Mouse (Mus musculus) liver, embryonic 13.5 days (tissue): ENCODE results near the gene Angptl1. TPM values are rescaled to one million over a fixed set of nuclear protein-coding genes. Genes with fewer than 3 reads are reported as not detected.

Experiments
- ATAC-seq: fragments of 200-750 bp; cut with Nextera tagmentation; 2 replicates; pipeline ENCODE4 v1.8.0; 2017; ENCODE audit warnings: low read depth, mild to moderate bottlenecking, moderate number of reproducible peaks, moderate library complexity
- DNase-seq: peaks from one replicate; pipeline ENCODE4 v3.0.0; 2022
- H3K27ac ChIP-seq: fragments of 300-500 bp; sonication (generic); 2 replicates; pipeline ENCODE4 v1.5.1; 2015; ENCODE audit warnings: moderate library complexity, mild to moderate bottlenecking, inconsistent platforms
- H3K27me3 ChIP-seq: fragments of 300-500 bp; sonication (generic); 2 replicates; pipeline ENCODE4 v1.6.1; 2015; ENCODE audit warnings: mild to moderate bottlenecking, inconsistent platforms
- H3K36me3 ChIP-seq: fragments of 300-500 bp; sonication (generic); 2 replicates; pipeline ENCODE4 v1.6.1; 2015; ENCODE audit warnings: mild to moderate bottlenecking, inconsistent platforms
- H3K4me1 ChIP-seq: fragments of 300-500 bp; sonication (generic); replicated peaks from 2 replicates; pipeline ENCODE4 v1.6.1; 2015; ENCODE audit warnings: inconsistent platforms
- H3K4me2 ChIP-seq: fragments of 300-500 bp; sonication (generic); 2 replicates; pipeline ENCODE4 v1.6.1; 2015; ENCODE audit warnings: inconsistent platforms, mild to moderate bottlenecking, moderate library complexity
- H3K4me3 ChIP-seq: fragments of 300-500 bp; sonication (generic); replicated peaks from 2 replicates; pipeline ENCODE4 v1.5.1; 2015; ENCODE audit warnings: mild to moderate bottlenecking, inconsistent platforms
- H3K9ac ChIP-seq: fragments of 300-500 bp; sonication (generic); 2 replicates; pipeline ENCODE4 v1.6.1; 2015; ENCODE audit warnings: mild to moderate bottlenecking, inconsistent platforms
- H3K9me3 ChIP-seq: fragments of 300-500 bp; sonication (generic); replicated peaks from 2 replicates; pipeline ENCODE4 v1.6.1; 2016; ENCODE audit warnings: inconsistent platforms
- WGBS: fragments of 180-500 bp; shearing (Covaris S2); methylation state at CpG from one replicate; pipeline ENCODE4 v1.1.7; 2015; ENCODE audit not compliant: insufficient replicate concordance; 5-methylcytosine and 5-hydroxymethylcytosine counted together
- polyA plus RNA-seq: library from polyadenylated mRNA; unstranded; fragments of >200 nt; fragmentation: Nextera tagmentation; extraction: Ambion mirVana; gene quantifications from 2 replicates; pipeline ENCODE4 v1.2.1, GENCODE M21; 2015

The Angptl1 gene
- polyA plus RNA-seq, 1 experiment from 2014 or later: 0.48 TPM

DNA sequence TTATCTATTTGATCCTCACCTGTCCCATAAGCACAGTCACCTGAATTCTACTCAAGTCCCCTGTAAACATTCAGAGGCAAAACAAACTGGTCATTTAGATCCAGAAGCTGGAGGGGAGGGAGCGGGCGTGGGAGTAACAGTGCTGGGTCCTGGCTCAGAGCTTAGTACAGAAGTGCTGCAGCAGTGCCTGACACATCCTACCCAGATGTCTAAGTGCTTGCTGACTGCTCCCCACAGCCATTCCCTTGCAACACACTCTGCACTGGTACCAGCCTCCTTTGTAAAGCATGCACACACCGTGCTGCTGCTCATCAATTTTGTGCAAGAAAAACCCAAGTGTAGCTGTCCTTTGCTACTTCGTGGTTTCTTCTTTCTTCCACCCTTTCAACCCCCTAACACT is 8.7 kb downstream of the Angptl1 start:
- ATAC-seq (no peak), DNase-seq (no peak)
- 55% methylated on average over 4 of the region's 4 CpGs for WGBS
- no peak overlapping the region for H3K4me3 ChIP-seq
- no peaks in the 10 kb centered on the region for H3K27me3 ChIP-seq
- peaks cover 4% of the 10 kb centered on the region; the same call in 1 of the 2 replicates for H3K36me3 ChIP-seq
- no peak overlapping the region for H3K27ac ChIP-seq
- no peak overlapping the region for H3K9ac ChIP-seq
- H3K9me3 ChIP-seq: no peaks in the 10 kb centered on the region
- H3K4me1 ChIP-seq: peaks cover 3% of the 10 kb centered on the region
- H3K4me2 ChIP-seq: no peak overlapping the region

DNA sequence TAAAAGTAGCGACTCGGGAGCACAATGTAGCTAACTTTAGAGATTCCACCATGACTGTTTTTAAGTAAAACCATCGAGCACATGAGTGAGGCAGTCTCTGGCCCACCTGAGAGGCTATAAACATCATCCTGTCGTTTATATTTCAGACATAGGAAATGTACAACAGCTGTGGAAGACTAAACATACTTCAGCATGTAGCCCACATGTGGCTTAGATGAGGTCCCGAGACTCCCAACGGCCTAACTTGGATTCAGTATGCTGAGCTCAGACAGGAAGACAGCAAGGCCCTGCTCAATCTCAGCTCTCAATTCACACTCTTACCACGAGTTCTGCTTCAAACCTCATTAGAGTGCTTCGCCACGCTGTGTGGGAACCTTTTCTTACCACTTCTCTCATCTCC is 14.0 kb downstream of the Angptl1 start:
- 66% methylated on average over 9 of the region's 9 CpGs for WGBS
- H3K4me1 ChIP-seq: no peaks in the 10 kb centered on the region; the same call in 1 of the 2 replicates
- no peak overlapping the region for H3K9ac ChIP-seq
- ATAC-seq (no peak), DNase-seq (no peak)
- peaks cover 6% of the 10 kb centered on the region; the same call in 1 of the 2 replicates for H3K36me3 ChIP-seq
- no peak overlapping the region for H3K4me3 ChIP-seq
- no peak overlapping the region for H3K27ac ChIP-seq
- no peaks in the 10 kb centered on the region for H3K27me3 ChIP-seq
- no peak overlapping the region for H3K4me2 ChIP-seq
- H3K9me3 ChIP-seq: no peaks in the 10 kb centered on the region

DNA sequence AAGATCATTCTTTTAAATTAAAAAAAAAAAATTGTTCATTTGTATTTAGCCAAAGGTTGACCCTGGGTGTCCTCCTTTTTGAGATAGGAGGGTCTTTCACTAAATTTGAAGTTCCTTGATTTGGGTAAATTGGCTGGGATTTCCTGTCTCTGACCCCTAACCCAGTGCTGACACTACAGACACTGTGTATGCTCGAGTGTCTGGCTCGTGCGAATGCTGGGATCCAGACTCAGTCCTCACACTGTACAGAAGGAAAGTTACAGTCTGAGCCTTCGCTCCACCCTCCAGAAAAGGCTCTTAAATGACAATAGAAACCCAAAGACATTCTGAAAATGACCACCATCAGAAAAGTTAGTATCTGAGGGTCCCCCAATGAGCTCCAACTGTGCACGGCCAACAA is 14.5 kb downstream of the Angptl1 start:
- WGBS: 78% methylated on average over 5 of the region's 5 CpGs
- Histone ChIP-seq H3K4me1 (no peaks in the 10 kb centered on the region; the same call in 1 of the 2 replicates), H3K4me3 (no peak overlapping the region), H3K9ac (no peak overlapping the region), H3K27me3 (no peaks in the 10 kb centered on the region), H3K4me2 (no peak overlapping the region), H3K36me3 (peaks cover 6% of the 10 kb centered on the region; the same call in 1 of the 2 replicates), H3K9me3 (no peaks in the 10 kb centered on the region), H3K27ac (no peak overlapping the region)
- ATAC-seq: no peak
- DNase-seq: no peak

DNA sequence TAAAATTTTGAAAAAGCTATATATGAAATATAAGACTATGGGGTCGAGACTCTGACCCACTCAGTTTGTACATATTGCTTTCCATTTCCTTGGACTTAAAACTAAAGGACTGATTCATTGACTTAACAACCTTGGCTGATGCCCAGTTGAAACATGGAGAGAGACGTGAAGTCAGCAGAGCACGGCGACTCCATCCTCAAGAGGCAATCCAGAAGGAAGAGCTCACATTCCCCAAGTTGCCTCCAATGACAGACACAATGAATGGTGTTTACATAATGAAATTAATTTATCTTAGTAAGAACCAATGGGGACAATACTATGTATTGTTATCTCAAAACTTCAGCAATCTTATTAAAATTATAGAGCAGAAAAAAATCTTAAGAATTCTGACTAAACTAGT is 16.2 kb downstream of the Angptl1 start:
- peaks cover 6% of the 10 kb centered on the region; the same call in 1 of the 2 replicates for H3K36me3 ChIP-seq
- peaks cover 4% of the 10 kb centered on the region for H3K4me1 ChIP-seq
- no peak for DNase-seq
- no peak for ATAC-seq
- no peak overlapping the region for H3K9ac ChIP-seq
- H3K9me3 ChIP-seq: no peaks in the 10 kb centered on the region
- 77% methylated on average over 4 of the region's 4 CpGs for WGBS
- no peak overlapping the region for H3K4me2 ChIP-seq
- no peak overlapping the region for H3K4me3 ChIP-seq
- H3K27ac ChIP-seq: no peak overlapping the region
- H3K27me3 ChIP-seq: no peaks in the 10 kb centered on the region

DNA sequence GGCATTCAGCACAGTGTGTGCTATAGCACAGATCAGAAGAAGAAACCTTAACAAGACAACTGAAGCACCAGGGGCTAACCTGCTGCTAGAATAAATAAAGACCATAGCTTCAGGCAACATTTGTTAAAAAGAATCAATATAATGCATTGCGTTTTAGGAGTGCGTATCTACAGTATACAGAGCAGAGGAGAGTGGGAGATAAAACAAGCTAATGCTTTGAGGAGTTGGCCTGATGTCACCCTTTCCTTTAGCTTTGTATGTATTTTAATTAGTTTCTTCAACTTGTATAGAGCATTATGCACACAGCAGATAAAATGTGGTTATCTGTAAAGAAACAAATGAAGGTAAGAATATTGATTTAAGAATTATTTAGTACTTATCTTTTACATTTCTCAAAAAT is 18.3 kb downstream of the Angptl1 start:
- Histone ChIP-seq H3K36me3 (0 out of 2 replicates have a peak, but pooled peaks cover 2% of the 10 kb centered on the region), H3K27me3 (no peaks in the 10 kb centered on the region), H3K9me3 (no peaks in the 10 kb centered on the region), H3K9ac (no peak overlapping the region), H3K27ac (no peak overlapping the region), H3K4me2 (no peak overlapping the region), H3K4me3 (no peak overlapping the region), H3K4me1 (peaks cover 7% of the 10 kb centered on the region)
- DNase-seq: no peak
- 60% methylated on average over 2 of the region's 2 CpGs for WGBS
- ATAC-seq: no peak

DNA sequence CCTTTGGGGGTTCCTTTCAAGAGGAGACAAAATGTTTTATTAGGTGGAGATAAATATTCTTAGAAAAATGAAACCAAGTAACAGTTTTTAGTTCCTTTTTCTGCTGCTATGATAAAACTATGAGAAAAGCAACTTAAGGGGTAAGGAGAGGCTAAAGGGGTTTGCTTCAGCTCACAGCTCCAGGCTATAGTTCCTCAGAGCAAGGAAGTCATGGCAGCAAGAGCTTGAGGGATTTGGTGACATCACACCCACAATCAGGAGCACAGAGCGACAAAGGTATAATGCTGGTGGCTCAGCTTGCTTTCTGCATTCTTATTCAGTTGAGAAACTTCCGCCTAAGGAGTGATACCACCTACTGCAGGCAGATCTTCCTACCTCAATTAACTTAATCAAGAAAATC is 20.8 kb downstream of the Angptl1 start:
- Histone ChIP-seq H3K36me3 (0 out of 2 replicates have a peak, but pooled peaks cover 2% of the 10 kb centered on the region), H3K4me1 (peaks cover 9% of the 10 kb centered on the region), H3K4me3 (no peak overlapping the region), H3K9me3 (no peaks in the 10 kb centered on the region), H3K27ac (no peak overlapping the region), H3K9ac (no peak overlapping the region), H3K27me3 (no peaks in the 10 kb centered on the region), H3K4me2 (no peak overlapping the region)
- WGBS: 72% methylated on average over 2 of the region's 2 CpGs
- DNase-seq (no peak), ATAC-seq (no peak)

DNA sequence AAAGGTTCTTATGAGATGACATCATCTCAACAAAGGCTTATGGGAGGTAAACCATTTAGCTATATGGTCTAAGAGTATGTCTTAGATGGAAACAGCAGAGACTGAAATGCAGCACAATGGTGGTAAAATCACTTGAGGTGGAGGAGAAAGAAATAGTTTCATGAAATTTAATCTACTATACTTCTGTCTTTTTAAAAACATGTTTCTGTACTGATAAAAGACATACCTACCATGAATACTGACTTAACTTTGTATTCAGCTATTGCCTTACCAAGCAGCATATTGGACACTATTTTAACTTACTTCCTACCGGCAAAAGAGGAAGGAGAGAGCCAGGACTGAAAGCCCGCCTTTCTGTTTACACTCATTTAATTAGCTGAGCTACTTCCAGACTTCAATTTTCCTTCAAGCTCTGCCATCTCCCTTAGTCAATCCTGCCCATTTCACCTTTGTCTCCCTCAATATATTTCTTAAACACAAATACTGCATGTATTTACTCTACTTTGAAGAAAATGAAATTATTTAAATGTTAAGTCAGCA is 21.4 kb downstream of the Angptl1 start:
- no peak overlapping the region for H3K27ac ChIP-seq
- no peaks in the 10 kb centered on the region for H3K9me3 ChIP-seq
- peaks cover 9% of the 10 kb centered on the region for H3K4me1 ChIP-seq
- ATAC-seq (no peak), DNase-seq (no peak)
- no peak overlapping the region for H3K4me2 ChIP-seq
- H3K4me3 ChIP-seq: no peak overlapping the region
- H3K36me3 ChIP-seq: no peaks in the 10 kb centered on the region
- H3K9ac ChIP-seq: no peak overlapping the region
- WGBS: 51% methylated on average over 2 of the region's 2 CpGs
- no peaks in the 10 kb centered on the region for H3K27me3 ChIP-seq

DNA sequence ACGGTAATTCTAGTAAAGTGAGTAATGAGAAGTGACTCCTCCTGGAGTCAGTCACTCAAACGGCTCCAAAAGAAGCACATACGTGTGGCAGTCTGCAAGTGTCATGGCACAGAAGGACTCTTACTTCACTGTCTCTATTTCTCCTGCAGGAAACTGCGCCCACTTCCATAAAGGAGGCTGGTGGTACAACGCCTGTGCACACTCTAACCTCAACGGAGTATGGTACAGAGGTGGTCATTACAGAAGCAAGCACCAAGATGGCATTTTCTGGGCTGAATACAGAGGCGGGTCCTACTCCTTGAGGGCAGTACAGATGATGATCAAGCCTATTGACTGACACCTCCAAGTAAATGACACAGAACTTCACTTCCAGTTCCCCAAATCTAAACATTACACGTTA is 21.9 kb downstream of the Angptl1 start:
- no peaks in the 10 kb centered on the region for H3K9me3 ChIP-seq
- H3K9ac ChIP-seq: no peak overlapping the region
- ATAC-seq (no peak), DNase-seq (no peak)
- no peak overlapping the region for H3K27ac ChIP-seq
- peaks cover 9% of the 10 kb centered on the region for H3K4me1 ChIP-seq
- H3K36me3 ChIP-seq: no peaks in the 10 kb centered on the region
- H3K27me3 ChIP-seq: no peaks in the 10 kb centered on the region
- H3K4me3 ChIP-seq: no peak overlapping the region
- H3K4me2 ChIP-seq: no peak overlapping the region
- 58% methylated on average over 8 of the region's 8 CpGs for WGBS

DNA sequence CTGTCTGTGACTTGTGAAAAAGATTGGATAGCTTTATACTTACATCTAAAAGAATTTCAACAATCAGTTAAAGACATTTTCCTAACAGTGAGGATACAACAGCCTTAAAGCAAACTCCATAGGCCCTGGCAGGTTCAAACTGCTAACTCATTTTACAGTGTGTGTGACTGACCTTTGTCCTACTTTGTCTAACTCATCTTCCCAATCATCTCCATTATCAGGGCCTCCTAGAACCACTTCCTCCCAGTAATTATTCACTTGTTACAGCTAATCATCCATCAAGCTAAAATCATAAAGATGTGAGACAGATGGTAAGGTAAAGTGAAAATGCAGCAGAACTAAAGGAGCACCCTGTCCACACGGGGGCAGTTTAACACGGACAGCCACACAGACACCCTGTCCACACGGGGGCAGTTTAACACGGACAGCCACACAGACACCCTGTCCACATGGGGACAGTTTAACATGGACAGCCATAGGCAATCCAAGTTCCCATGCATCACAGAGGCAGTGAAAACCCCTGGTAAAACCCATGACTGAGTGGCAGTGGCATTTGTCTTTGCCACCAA is 23.2 kb downstream of the Angptl1 start:
- no peaks in the 10 kb centered on the region for H3K27me3 ChIP-seq

DNA sequence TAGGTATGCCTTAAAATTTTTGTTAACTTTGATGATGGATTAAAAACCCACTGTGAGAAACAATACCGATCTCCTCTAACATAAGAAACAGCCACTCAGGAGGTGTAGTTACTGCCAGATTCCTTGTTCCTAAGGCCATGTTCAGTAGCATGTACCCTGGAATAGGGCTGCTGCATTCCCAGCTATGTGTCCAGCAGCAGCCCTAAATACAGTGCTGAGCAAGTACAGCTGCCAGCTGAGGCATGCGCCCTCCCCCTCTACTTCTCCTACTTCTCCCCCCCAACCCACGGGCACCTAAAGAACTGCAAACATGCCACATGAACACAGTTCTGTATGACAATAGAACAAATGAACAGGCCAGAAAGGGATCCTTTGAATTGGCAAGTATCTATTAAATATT is 25.4 kb downstream of the Angptl1 start:
- no peak for ATAC-seq

More for the DNA sequence above, 23.2 kb downstream of the Angptl1 start:
- H3K27ac ChIP-seq: no peak overlapping the region
- peaks cover 9% of the 10 kb centered on the region for H3K4me1 ChIP-seq
- no peaks in the 10 kb centered on the region for H3K9me3 ChIP-seq
- H3K4me3 ChIP-seq: no peak overlapping the region
- peak; percentile 59 for ATAC-seq
- H3K36me3 ChIP-seq: no peaks in the 10 kb centered on the region
- DNase-seq: no peak
- 25% methylated on average over 4 of the region's 4 CpGs for WGBS
- no peak overlapping the region for H3K9ac ChIP-seq
- H3K4me2 ChIP-seq: no peak overlapping the region

DNA sequence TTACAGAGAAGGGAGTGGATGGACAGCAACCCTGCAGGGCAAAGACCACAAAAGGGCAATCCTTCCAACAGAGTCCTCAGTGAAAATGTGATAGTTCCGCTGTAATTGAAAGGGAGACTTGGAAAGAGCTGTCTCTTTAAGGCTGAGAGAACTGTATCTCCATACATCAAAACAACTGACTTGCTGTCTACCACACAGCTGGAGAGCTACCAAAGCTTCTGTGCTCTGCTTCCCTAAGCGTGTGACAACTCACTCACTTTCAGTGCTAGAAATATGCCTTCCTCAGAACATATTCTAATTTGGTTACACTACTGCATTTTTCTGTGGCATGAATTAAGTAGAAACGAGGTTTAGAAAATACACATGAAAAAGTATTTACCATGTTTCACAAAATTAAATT is 25.9 kb downstream of the Angptl1 start:
- WGBS: 71% methylated on average over 3 of the region's 3 CpGs
- Histone ChIP-seq H3K27ac (no peak overlapping the region), H3K4me1 (peaks cover 15% of the 10 kb centered on the region), H3K9ac (no peak overlapping the region), H3K4me3 (no peak overlapping the region), H3K27me3 (no peaks in the 10 kb centered on the region), H3K4me2 (no peak overlapping the region), H3K36me3 (no peaks in the 10 kb centered on the region), H3K9me3 (no peaks in the 10 kb centered on the region)
- DNase-seq (no peak), ATAC-seq (no peak)

More for the DNA sequence above, 25.4 kb downstream of the Angptl1 start:
- no peak overlapping the region for H3K27ac ChIP-seq
- H3K4me2 ChIP-seq: no peak overlapping the region
- WGBS: 74% methylated on average over 3 of the region's 3 CpGs
- H3K36me3 ChIP-seq: no peaks in the 10 kb centered on the region
- DNase-seq: no peak
- peaks cover 16% of the 10 kb centered on the region for H3K4me1 ChIP-seq
- H3K4me3 ChIP-seq: no peak overlapping the region
- no peak overlapping the region for H3K9ac ChIP-seq
- H3K27me3 ChIP-seq: no peaks in the 10 kb centered on the region
- no peaks in the 10 kb centered on the region for H3K9me3 ChIP-seq

DNA sequence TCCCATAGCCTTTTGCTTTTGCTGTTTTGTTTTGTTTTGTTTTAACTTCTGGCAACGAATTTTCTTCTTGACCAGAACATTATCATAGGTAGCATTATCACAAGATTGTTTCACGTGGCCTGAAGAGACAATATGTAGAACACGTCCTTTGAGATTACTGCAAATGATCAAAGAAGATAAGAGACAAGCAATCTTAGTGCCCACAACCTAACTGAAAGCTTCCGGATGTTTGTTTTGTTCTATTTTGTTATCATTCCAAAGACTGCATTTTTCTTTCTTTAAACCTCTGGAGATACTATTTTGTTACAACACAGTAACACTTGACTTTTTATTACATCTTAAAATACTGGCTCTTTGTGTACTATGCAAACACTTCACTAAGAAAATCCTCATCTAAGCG is 31.7 kb downstream of the Angptl1 start:
- Histone ChIP-seq H3K36me3 (no peaks in the 10 kb centered on the region), H3K4me3 (no peak overlapping the region), H3K27ac (no peak overlapping the region), H3K9ac (no peak overlapping the region), H3K9me3 (no peaks in the 10 kb centered on the region), H3K27me3 (no peaks in the 10 kb centered on the region), H3K4me1 (peaks cover 7% of the 10 kb centered on the region; the same call in 1 of the 2 replicates), H3K4me2 (no peak overlapping the region)
- WGBS: 44% methylated on average over 5 of the region's 5 CpGs
- ATAC-seq (no peak), DNase-seq (no peak)
